Mouse (Mus musculus): ENCODE measurements around the gene Myof.

Gene Myof

DNA sequence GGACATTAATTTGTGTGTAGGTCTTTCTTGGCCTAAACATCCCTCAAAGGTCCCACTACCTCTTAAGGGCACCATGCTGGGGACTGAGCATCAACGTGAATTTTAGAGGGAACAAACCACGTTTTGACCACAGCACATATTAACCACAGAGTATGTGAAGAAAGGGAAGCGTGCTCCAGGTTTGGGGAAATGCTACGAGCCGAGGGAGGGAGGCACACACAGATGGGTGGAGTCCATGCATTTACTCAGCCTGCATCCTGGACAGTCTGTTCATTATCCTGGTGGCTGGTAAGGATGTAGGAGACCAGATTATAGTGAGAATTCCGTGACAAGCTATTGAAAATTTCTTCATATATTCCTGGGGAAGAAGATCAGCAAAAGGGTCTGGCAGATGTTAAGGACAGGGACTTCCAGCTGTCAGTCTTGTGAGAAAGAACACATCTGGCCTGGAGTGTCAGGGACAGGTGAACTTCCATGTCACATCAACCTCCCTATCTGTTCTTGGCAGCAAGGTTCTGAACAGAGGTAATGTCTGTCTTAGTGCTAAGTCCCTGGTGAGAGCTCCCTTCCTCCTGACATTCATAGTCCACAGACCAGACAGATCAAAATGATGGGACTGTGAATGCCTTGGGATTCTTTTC, 166.7 kb downstream of the Myof start:
- DNase-seq (ENCODE audit: low read depth, low spot score) = no peak

GRCm38 (mm10) chr19:37873499-37873898, 169.9 kb downstream of the Myof start:
- no peak for DNase-seq (ENCODE audit: low read depth, low spot score)

DNA sequence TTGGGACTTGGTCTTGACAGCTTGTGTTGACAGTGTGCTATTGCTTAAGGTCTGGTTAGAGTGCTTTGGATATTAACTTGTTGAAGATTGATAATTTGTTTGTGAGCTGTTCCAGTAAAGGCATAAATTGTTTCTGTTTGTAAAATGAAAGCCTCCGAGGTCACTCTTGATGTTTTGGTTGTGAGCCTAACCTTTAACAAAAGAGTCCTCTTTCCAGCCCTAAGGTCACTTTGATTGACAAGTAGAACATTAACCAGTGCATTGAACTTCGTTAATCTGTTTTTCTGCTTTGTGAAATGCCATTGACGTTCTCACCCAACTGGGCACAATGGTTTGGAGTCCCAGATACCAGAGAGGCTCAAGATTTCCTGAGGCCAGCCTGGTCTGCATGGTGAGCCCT, 175.8 kb downstream of the Myof start:
- no peak for DNase-seq (ENCODE audit: low read depth, low spot score)

DNA sequence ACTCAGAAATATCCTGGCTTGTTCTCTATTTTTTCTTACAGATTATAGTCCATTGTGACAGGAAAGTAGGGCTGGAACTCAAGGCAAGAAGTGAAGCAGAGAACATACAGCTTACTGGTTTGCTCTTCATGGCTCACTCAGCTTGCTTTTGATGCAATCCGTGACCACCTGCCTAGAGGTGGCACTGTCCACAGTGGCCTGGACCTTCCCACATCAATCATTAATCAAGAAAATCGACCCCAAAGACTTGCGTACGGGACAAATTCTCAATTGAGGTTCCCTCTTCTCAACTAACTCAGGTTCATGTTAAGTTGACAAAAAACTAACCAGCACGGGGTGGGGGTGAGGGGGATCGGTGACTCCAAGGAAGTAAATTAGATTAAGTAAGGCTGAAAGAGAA, 176.4 kb downstream of the Myof start:
- no peak for DNase-seq (ENCODE audit: low read depth, low spot score)

- no peak for DNase-seq (ENCODE audit: low read depth, low spot score)
Measured at GRCm38 (mm10) chr19:37861171-37861570, 182.2 kb downstream of the Myof start.

DNA sequence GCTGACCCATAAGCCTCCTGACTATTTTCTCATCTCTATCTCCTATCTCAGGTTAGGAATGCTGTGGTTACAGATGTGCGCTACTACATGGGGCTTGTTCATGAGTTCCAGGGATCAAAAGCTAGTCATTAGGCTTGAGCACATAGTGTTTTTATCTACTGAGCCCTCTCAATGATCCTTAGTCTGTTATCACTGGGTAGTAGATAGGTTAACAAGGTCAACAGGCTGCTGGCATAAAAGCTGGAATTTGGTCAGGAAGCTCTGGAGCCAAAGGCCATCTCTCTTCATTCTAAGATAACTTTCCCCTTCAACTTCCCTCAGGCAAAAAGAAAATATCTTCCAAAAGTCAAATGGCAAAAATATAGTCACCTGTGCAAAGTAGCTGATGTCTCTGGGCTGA, 183.1 kb downstream of the Myof start:
- no peak for DNase-seq (ENCODE audit: low read depth, low spot score)

DNA sequence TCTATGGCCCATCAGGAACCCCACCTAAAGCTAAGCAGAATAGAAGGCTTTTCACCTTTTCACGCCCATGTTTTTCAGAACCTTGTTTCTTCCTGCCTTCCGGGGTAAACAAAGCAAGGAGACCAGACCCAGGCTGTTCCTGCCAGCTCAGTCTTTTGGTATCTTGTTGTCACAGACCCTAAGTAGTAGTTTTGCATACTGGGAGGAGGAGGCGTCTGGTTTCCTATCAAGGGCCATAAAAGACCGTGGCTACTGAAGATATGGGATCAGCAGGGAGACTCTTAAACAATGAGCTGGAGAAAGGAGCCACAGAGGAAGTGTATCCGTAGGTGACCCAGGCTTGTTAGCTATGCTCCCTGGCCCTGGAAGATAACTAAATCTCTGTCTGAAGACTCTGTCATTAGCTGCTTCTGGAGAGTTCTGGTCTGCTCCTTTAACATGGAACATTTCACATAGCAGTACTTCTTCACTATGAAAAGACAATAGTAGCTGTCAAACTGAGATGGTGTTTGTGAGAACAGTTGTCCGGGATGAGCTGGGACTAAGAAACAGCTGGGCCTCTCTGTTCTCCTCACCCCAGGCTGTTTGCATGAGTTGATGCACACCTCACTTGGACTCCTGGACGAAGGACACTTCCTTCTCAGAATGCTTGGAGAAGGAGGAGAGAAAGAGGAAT, 184.8 kb downstream of the Myof start:
- DNase-seq (ENCODE audit: low read depth, low spot score) = no peak

DNA sequence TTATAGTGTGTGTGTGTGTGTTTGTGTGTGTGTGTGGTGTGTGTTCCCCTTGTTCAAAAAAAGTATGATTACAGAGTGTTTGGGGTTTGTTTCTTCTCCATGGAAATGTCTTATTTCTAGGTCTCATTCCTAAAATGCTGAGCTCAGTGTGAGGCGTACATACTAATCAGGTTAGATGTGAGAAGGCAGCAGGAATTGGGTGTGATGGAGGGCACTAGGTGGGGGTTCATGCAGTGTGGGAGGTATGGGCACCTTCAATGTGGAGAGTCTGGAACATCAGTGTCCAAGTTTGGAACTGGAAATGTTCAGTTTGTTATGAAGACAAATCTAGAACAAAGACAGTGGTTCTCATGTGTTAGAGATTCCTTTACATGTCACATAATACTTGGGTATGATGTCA, 191.3 kb downstream of the Myof start:
- no peak for DNase-seq (ENCODE audit: low read depth, low spot score)

DNA sequence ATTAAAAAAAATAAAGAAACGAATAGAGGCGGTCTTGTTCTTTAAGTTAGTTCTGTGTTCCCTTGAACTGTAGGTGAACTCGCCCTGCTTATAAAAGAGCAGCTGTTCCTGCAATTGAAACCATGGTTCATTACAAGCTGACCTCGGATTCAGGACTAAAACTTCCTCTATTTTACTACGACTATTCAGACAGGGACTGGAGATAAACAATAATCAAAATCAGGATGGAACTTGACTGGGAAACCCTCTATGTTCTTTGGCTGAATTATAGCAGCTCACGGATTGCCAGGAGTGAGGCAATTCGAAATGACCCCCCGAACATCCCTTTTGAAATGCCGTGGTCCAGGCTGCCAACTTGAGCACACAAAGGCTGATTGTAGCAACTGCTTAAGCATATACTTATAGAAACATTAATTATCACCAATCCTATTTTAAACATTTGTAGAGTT, 191.8 kb downstream of the Myof start:
- no peak for DNase-seq (ENCODE audit: low read depth, low spot score)

All from embryo, embryonic 11.5 days (tissue).